Mouse (Mus musculus) ES-Bruce4 (cell line): Measurements from ENCODE around the gene Serpina12. TPM values are rescaled to one million over a fixed set of nuclear protein-coding genes. Genes with fewer than 3 reads are reported as not detected.

Experiments used
- H3K27ac ChIP-seq: 2 replicates; pipeline ENCODE4 v1.5.1; 2012; ENCODE audit warnings: low read length, inconsistent platforms; ENCODE audit not compliant: insufficient read depth
- H3K27me3 ChIP-seq: 2 replicates; pipeline ENCODE4 v1.6.1; 2012; ENCODE audit warnings: mild to moderate bottlenecking, low read length, inconsistent platforms; ENCODE audit not compliant: control insufficient read depth, poor library complexity, insufficient read depth, severe bottlenecking
- H3K36me3 ChIP-seq: 2 replicates; pipeline ENCODE4 v1.6.1; 2012; ENCODE audit warnings: inconsistent platforms, mild to moderate bottlenecking, low read length, moderate library complexity; ENCODE audit not compliant: control insufficient read depth, poor library complexity, insufficient read depth, severe bottlenecking
- H3K4me1 ChIP-seq: one replicate; pipeline ENCODE4 v1.8.1; 2011; ENCODE audit warnings: low read length; ENCODE audit not compliant: control insufficient read depth, insufficient read depth
- H3K4me3 ChIP-seq: 2 replicates; pipeline ENCODE4 v1.5.1; 2011; ENCODE audit warnings: low read depth, mild to moderate bottlenecking, low read length
- H3K9ac ChIP-seq: 2 replicates; pipeline ENCODE4 v1.6.1; 2012; ENCODE audit warnings: low read depth, mild to moderate bottlenecking, inconsistent platforms; ENCODE audit not compliant: poor library complexity, severe bottlenecking
- H3K9me3 ChIP-seq: replicated peaks from 2 replicates; pipeline ENCODE4 v1.6.1; 2012; ENCODE audit warnings: mild to moderate bottlenecking, low read length, inconsistent platforms; ENCODE audit not compliant: control insufficient read depth, poor library complexity, insufficient read depth, severe bottlenecking
- CTCF ChIP-seq: IDR thresholded peaks from one replicate; pipeline ENCODE4 v1.8.1; 2011; ENCODE audit warnings: low read depth, low read length
- EP300 ChIP-seq: IDR thresholded peaks from 2 replicates; pipeline ENCODE4 v1.6.1; 2011; ENCODE audit warnings: low read depth, low read length; ENCODE audit not compliant: insufficient read depth
- POLR2A ChIP-seq: IDR thresholded peaks from one replicate; pipeline ENCODE4 v1.8.1; 2011; ENCODE audit warnings: low read length; ENCODE audit not compliant: insufficient read depth
- polyA plus RNA-seq: library from polyadenylated mRNA; stranded (reverse); fragments of >200 nt; gene quantifications from 2 replicates; pipeline ENCODE4 v1.2.4, GENCODE M21; 2011; ENCODE audit warnings: low read depth; ENCODE audit not compliant: missing spikeins, insufficient read depth, insufficient read length

Serpina12 gene
- polyA plus RNA-seq, 1 experiment = not detected

- Histone ChIP-seq H3K4me3 (no peak overlapping the region), H3K9me3 (no peaks in the 10 kb centered on the region), H3K9ac (no peak overlapping the region), H3K27ac (no peak overlapping the region), H3K4me1 (no peaks in the 10 kb centered on the region), H3K36me3 (no peaks in the 10 kb centered on the region), H3K27me3 (no peaks in the 10 kb centered on the region; the same call in 1 of the 2 replicates)
- TF ChIP-seq POLR2A = no peak
- TF ChIP-seq CTCF = no peak
- TF ChIP-seq EP300 = no peak
These were observed 51.3 kb downstream of the Serpina12 start for GRCm38 (mm10) chr12:103992945-103993344.

- Histone ChIP-seq H3K4me1 (no peaks in the 10 kb centered on the region), H3K27ac (no peak within 1 kb of the TSS), H3K36me3 (no peaks in the 10 kb centered on the region), H3K27me3 (no peaks in the 10 kb centered on the region; the same call in 1 of the 2 replicates), H3K9ac (no peak within 1 kb of the TSS), H3K4me3 (no peak within 1 kb of the TSS), H3K9me3 (no peaks in the 10 kb centered on the region)
- TF ChIP-seq EP300 (no peak), POLR2A (no peak), CTCF (no peak)
These were observed 54.4 kb downstream of the Serpina12 start, which contains the start of gene Serpina11 for GRCm38 (mm10) chr12:103989857-103990256. Serpina11 (minus strand) TSS chr12:103989957.

GRCm38 (mm10) chr12:103989514-103989767, 54.8 kb downstream of the Serpina12 start:
- no peaks in the 10 kb centered on the region for H3K9me3 ChIP-seq
- no peak overlapping the region for H3K4me3 ChIP-seq
- H3K27ac ChIP-seq = no peak overlapping the region
- no peak overlapping the region for H3K9ac ChIP-seq
- no peaks in the 10 kb centered on the region for H3K4me1 ChIP-seq
- no peaks in the 10 kb centered on the region; the same call in 1 of the 2 replicates for H3K27me3 ChIP-seq
- no peaks in the 10 kb centered on the region for H3K36me3 ChIP-seq
- no peak for TF ChIP-seq POLR2A
- no peak for TF ChIP-seq EP300
- no peak for TF ChIP-seq CTCF

- H3K27me3 ChIP-seq = no peaks in the 10 kb centered on the region; the same call in 1 of the 2 replicates
- no peaks in the 10 kb centered on the region for H3K4me1 ChIP-seq
These were observed 55.3 kb downstream of the Serpina12 start for GRCm38 (mm10) chr12:103988754-103989513.

GRCm38 (mm10) chr12:103985868-103986267, 58.4 kb downstream of the Serpina12 start:
- TF ChIP-seq EP300 (no peak), POLR2A (no peak), CTCF (no peak)
- H3K36me3 ChIP-seq = no peaks in the 10 kb centered on the region
- no peak overlapping the region for H3K9ac ChIP-seq
- no peak overlapping the region for H3K4me3 ChIP-seq
- H3K4me1 ChIP-seq = no peaks in the 10 kb centered on the region
- no peak overlapping the region for H3K27ac ChIP-seq
- H3K9me3 ChIP-seq = no peaks in the 10 kb centered on the region
- H3K27me3 ChIP-seq = no peaks in the 10 kb centered on the region; the same call in 1 of the 2 replicates

More at GRCm38 (mm10) chr12:103988754-103989513, 55.3 kb downstream of the Serpina12 start:
- H3K9me3 ChIP-seq = no peaks in the 10 kb centered on the region
- no peak overlapping the region for H3K27ac ChIP-seq
- TF ChIP-seq EP300 (no peak), POLR2A (no peak), CTCF (no peak)
- no peak overlapping the region for H3K4me3 ChIP-seq
- no peak overlapping the region for H3K9ac ChIP-seq
- no peaks in the 10 kb centered on the region for H3K36me3 ChIP-seq

- Histone ChIP-seq H3K4me1 (no peaks in the 10 kb centered on the region), H3K9ac (no peak overlapping the region), H3K27me3 (no peaks in the 10 kb centered on the region; the same call in 1 of the 2 replicates), H3K36me3 (no peaks in the 10 kb centered on the region), H3K27ac (no peak overlapping the region), H3K4me3 (no peak overlapping the region), H3K9me3 (no peaks in the 10 kb centered on the region)
- TF ChIP-seq CTCF (no peak), EP300 (no peak), POLR2A (no peak)
These were observed 59.3 kb downstream of the Serpina12 start for GRCm38 (mm10) chr12:103984935-103985334.
